Mouse (Mus musculus) ES-E14 (cell line): Measurements from ENCODE around the gene Ankrd13b. TPM values are rescaled to one million over a fixed set of nuclear protein-coding genes. Genes with fewer than 3 reads are reported as not detected.

Experiments used
- DNase-seq: peaks from one replicate; pipeline ENCODE4 v3.0.0-alpha.2; 2013; ENCODE audit warnings: low read depth, low spot score
- H3K27ac ChIP-seq: 2 replicates; pipeline ENCODE4 v1.5.1; 2012; ENCODE audit warnings: low read depth, mild to moderate bottlenecking, low read length, moderate library complexity, mixed read lengths; ENCODE audit not compliant: poor library complexity, insufficient read depth, severe bottlenecking
- H3K36me3 ChIP-seq: 2 replicates; pipeline ENCODE4 v1.6.1; 2012; ENCODE audit warnings: mild to moderate bottlenecking, low read length, moderate library complexity, mixed read lengths; ENCODE audit not compliant: control insufficient read depth, poor library complexity, insufficient read depth, severe bottlenecking
- H3K4me1 ChIP-seq, 2 experiments: fragments of 150-350 bp in 1 of 2; sonication (generic) in 1 of 2; 2 replicates each; pipeline ENCODE4 v1.6.1; 2012; ENCODE audit warnings: low read length in 2 of 2, mild to moderate bottlenecking in 1 of 2, mixed read lengths in 1 of 2; ENCODE audit not compliant: control insufficient read depth in 2 of 2, insufficient read depth in 2 of 2, poor library complexity in 1 of 2
- H3K4me3 ChIP-seq, 2 experiments: fragments of 150-350 bp in 1 of 2; sonication (generic) in 1 of 2; 2 replicates each; pipeline ENCODE4 v1.5.1; 2012; ENCODE audit warnings: low read length in 2 of 2, low read depth in 1 of 2, mild to moderate bottlenecking in 1 of 2, mixed read lengths in 1 of 2; ENCODE audit not compliant: insufficient read depth in 1 of 2, poor library complexity in 1 of 2, severe bottlenecking in 1 of 2
- H3K9ac ChIP-seq: 2 replicates; pipeline ENCODE4 v1.6.1; 2012; ENCODE audit warnings: low read depth, mild to moderate bottlenecking, low read length, mixed read lengths; ENCODE audit not compliant: poor library complexity, insufficient read depth, severe bottlenecking
- H3K9me3 ChIP-seq: fragments of 150-350 bp; sonication (generic); 2 replicates; pipeline ENCODE4 v1.6.1; 2012; ENCODE audit warnings: low read depth, mild to moderate bottlenecking, low read length; ENCODE audit not compliant: control insufficient read depth, insufficient read depth
- CHD2 ChIP-seq: IDR thresholded peaks from 2 replicates; pipeline ENCODE4 v1.6.1; 2014; ENCODE audit warnings: mild to moderate bottlenecking, low read depth, low read length, inconsistent platforms
- HCFC1 ChIP-seq: IDR thresholded peaks from 2 replicates; pipeline ENCODE4 v1.6.1; 2012; ENCODE audit warnings: low read length, inconsistent platforms, borderline replicate concordance; ENCODE audit not compliant: insufficient read depth
- MAFK ChIP-seq: IDR thresholded peaks from 2 replicates; pipeline ENCODE4 v1.6.1; 2014; ENCODE audit warnings: mild to moderate bottlenecking, low read depth, low read length, inconsistent platforms; ENCODE audit not compliant: insufficient read depth
- ZC3H11A ChIP-seq: IDR thresholded peaks from 2 replicates; pipeline ENCODE4 v1.6.1; 2012; ENCODE audit warnings: low read depth, mild to moderate bottlenecking, inconsistent platforms, low read length, borderline replicate concordance
- ZNF384 ChIP-seq: IDR thresholded peaks from 2 replicates; pipeline ENCODE4 v1.6.1; 2012; ENCODE audit warnings: low read depth, low read length, inconsistent platforms
- in situ Hi-C, 2 experiments: fragments of 600-800 bp; cut with MboI; formaldehyde crosslinking; loops; one replicate each; pipeline ENCODE4 v1.15.1; 2025; ENCODE audit warnings: low sequenced_read_pairs in 2 of 2, inconsistent platforms in 1 of 2; ENCODE audit not compliant: unreplicated experiment in 2 of 2
- total RNA-seq: library from RNA; depleted of rRNA; stranded (reverse); fragments of 300-350 nt; gene quantifications from 2 replicates; pipeline ENCODE4 v1.2.3, GENCODE M21; 2012

The Ankrd13b gene
- total RNA-seq, 1 experiment = 7.0 TPM

GRCm38 (mm10) chr11:77461856-77462255 lies 27.6 kb downstream of the Ankrd13b start:
- TF ChIP-seq CHD2 (no peak), MAFK (no peak), ZC3H11A (no peak), ZNF384 (no peak), HCFC1 (no peak)
- peak overlapping the region; percentile 69 to 78 for H3K4me3 ChIP-seq
- H3K27ac ChIP-seq = no peak overlapping the region
- in situ Hi-C loops = no loop called here
- no peaks in the 10 kb centered on the region for H3K9me3 ChIP-seq
- peak overlapping the region; percentile 70 for H3K9ac ChIP-seq
- no peak for DNase-seq
- no peaks in the 10 kb centered on the region for H3K36me3 ChIP-seq
- H3K4me1 ChIP-seq = peaks cover 0 to 18% of the 10 kb centered on the region in 2 experiments; a peak in 2 of 4 replicates

DNA sequence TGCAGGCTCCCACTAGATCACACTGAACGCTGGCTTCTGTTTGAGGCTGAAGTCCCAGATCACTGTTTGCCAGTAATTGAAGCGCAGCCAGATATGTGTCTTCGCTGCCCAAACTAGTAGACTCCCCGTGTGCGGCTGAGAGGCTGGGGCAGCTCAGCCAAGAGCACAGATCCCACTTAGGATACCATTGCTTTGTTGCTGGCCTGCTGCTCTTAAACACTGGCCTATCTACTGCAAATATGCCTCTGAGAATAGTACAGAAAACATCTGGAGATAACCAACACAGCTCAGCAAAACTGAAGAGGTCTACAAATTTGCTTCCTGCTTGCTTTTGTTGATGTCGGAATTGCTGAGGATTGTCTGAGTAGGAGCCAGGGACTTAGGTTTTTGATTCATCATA lies 32.6 kb downstream of the Ankrd13b start:
- H3K27ac ChIP-seq = no peak overlapping the region
- H3K4me3 ChIP-seq = no peak overlapping the region
- H3K9me3 ChIP-seq = no peaks in the 10 kb centered on the region
- in situ Hi-C loops = no loop called here
- no peaks in the 10 kb centered on the region for H3K36me3 ChIP-seq
- H3K4me1 ChIP-seq = peaks cover 5 to 19% of the 10 kb centered on the region in 2 experiments; a peak in 3 of 4 replicates
- H3K9ac ChIP-seq = no peak overlapping the region
- DNase-seq = no peak
- TF ChIP-seq CHD2 (no peak), ZC3H11A (no peak), ZNF384 (no peak), HCFC1 (no peak), MAFK (no peak)

- DNase-seq = no peak
- no peak overlapping the region for H3K9ac ChIP-seq
- H3K27ac ChIP-seq = no peak overlapping the region
- H3K4me3 ChIP-seq = no peak overlapping the region
- peaks cover 5 to 19% of the 10 kb centered on the region in 2 experiments; a peak in 3 of 4 replicates for H3K4me1 ChIP-seq
- H3K36me3 ChIP-seq = no peaks in the 10 kb centered on the region
- TF ChIP-seq ZNF384 (no peak), ZC3H11A (no peak), CHD2 (no peak), MAFK (no peak)
- H3K9me3 ChIP-seq = no peaks in the 10 kb centered on the region
- in situ Hi-C loops = no loop called here
Observed at GRCm38 (mm10) chr11:77455770-77456510, 33.5 kb downstream of the Ankrd13b start.

- DNase-seq = no peak
- Histone ChIP-seq H3K36me3 (0 out of 2 replicates have a peak, but pooled peaks cover 3% of the 10 kb centered on the region), H3K4me1 (peaks cover 5 to 18% of the 10 kb centered on the region in 2 experiments; a peak in 3 of 4 replicates), H3K9me3 (no peaks in the 10 kb centered on the region), H3K27ac (no peak overlapping the region), H3K4me3 (no peak overlapping the region), H3K9ac (no peak overlapping the region)
- in situ Hi-C loops = no loop called here
- no peak for TF ChIP-seq ZC3H11A
- TF ChIP-seq HCFC1 = no peak
- no peak for TF ChIP-seq ZNF384
- no peak for TF ChIP-seq MAFK
- no peak for TF ChIP-seq CHD2
Observed at GRCm38 (mm10) chr11:77453388-77453787, 36.1 kb downstream of the Ankrd13b start.
